Mouse (Mus musculus) heart, postnatal 0 days (tissue): ENCODE results near the gene Gna13.

Experiments used
- CTCF ChIP-seq: IDR thresholded peaks from 2 replicates; pipeline ENCODE4 v1.5.1; 2016; ENCODE audit warnings: antibody characterized with exemption, control low read depth, low read depth
- EP300 ChIP-seq: IDR thresholded peaks from 2 replicates; pipeline ENCODE4 v1.6.1; 2016; ENCODE audit warnings: antibody characterized with exemption, low read depth

DNA sequence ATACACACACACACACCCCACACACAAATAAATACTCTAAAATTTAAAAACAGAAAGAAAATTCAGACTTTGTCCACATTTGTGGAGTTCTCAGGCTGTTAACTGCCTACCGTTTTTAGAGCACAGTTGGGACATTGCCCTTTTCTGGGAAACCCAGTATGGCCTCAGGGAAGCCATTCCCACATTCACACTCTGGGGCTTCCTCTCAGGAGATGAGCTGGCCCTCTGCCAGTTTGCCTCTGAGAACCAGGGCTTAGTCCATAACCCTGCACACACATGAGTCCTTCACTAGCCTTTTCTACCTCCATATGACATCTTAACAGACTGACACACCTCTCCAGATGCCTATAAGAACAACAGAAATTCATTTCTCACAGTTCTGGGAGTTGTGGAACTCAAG, 60.7 kb downstream of the Gna13 start:
- TF ChIP-seq CTCF (no peak), EP300 (no peak)
